Comparison of ENCODE assay signal across 11 mouse cellular contexts in the genomic region with DNA sequence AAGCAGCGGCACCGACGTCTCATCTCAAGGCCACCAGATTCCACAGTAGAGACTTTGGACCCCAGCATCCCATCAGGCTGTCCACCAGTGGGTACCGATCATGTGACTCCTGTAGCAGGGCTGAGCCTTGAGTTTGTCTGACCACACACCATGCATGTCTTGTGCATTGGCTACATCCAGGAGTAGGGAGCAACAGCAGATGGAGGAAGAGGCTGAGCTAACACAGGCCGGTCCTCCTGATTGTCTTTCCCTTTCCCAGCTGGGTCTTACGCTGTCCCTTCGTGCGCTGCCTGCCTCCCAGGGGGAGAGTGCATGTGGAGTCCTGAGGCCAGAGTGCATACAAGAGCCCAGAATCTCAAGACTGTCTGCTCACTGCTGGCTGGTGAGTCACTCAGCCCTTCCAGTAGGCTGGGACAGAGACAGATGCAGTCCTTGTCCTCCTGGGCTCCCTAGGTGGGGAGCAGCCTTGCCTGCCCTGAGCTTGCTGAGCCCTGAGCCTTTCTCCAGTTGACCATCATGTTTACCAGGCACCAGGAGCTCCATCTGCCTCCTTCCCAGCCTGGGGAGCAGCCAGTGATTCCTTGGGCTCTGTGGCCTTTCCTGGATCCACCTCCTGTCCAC.
DNase-seq lines count a peak whose midpoint lies in the region; ATAC-seq and TF ChIP-seq lines count a peak whose summit lies in the region.
"Had no signal": no experiment of that assay in that cellular context is flagged by ENCODE, and none has a peak within 500 bp of the region (broad histone marks: within the 10 kb centered on the region; RNA-seq: fewer than 3 reads in every experiment).

No protein-coding gene starts in this region.

- no peak for ATAC-seq in forebrain, postnatal 0 days
- ATAC-seq in forebrain, embryonic 15.5 days (replicated peaks): no peak
- ATAC-seq in kidney, embryonic 16.5 days (ENCODE audit: low FRiP score, low TSS enrichment): no peak
- ATAC-seq in heart, postnatal 0 days (ENCODE audit: insufficient read depth, low read depth): 0 out of 2 replicates have a peak, but pooled peaks have one; percentile 3
- ATAC-seq in hindbrain, embryonic 12.5 days (ENCODE audit: low FRiP score): no peak

- H3K27ac ChIP-seq in forebrain, postnatal 0 days (ENCODE audit: low read depth, low read length): 0 out of 2 replicates have a peak overlapping the region, but pooled peaks have one; percentile 4
- H3K27ac ChIP-seq in forebrain, embryonic 15.5 days (replicated peaks): no peak overlapping the region
- H3K27ac ChIP-seq in kidney, embryonic 16.5 days (ENCODE audit: low read length): no peak overlapping the region
- peak overlapping the region; percentile 68; the same call in 1 of the 2 replicates for H3K27ac ChIP-seq in heart, postnatal 0 days (ENCODE audit: low read depth)
- no peak overlapping the region for H3K27ac ChIP-seq in hindbrain, embryonic 12.5 days
- H3K27ac ChIP-seq: midbrain, embryonic 12.5 days; neural tube, embryonic 13.5 days had no signal

- peaks cover 5% of the 10 kb centered on the region; the same call in 1 of the 2 replicates for H3K4me1 ChIP-seq in forebrain, postnatal 0 days (ENCODE audit: insufficient read depth)
- H3K4me1 ChIP-seq in forebrain, embryonic 15.5 days: peaks cover 19% of the 10 kb centered on the region
- peaks cover 38% of the 10 kb centered on the region for H3K4me1 ChIP-seq in kidney, embryonic 16.5 days (ENCODE audit: insufficient read depth, low read length)
- peaks cover 47% of the 10 kb centered on the region for H3K4me1 ChIP-seq in heart, postnatal 0 days (ENCODE audit: control insufficient read depth, insufficient read depth)
- peaks cover 10% of the 10 kb centered on the region for H3K4me1 ChIP-seq in hindbrain, embryonic 12.5 days

- H3K4me3 ChIP-seq in forebrain, postnatal 0 days (ENCODE audit: low read depth, low read length): no peak overlapping the region
- no peak overlapping the region for H3K4me3 ChIP-seq in forebrain, embryonic 15.5 days
- H3K4me3 ChIP-seq in kidney, embryonic 16.5 days (ENCODE audit: low read length): no peak overlapping the region
- no peak overlapping the region for H3K4me3 ChIP-seq in heart, postnatal 0 days (ENCODE audit: low read depth, low read length)
- H3K4me3 ChIP-seq in hindbrain, embryonic 12.5 days: no peak overlapping the region
- H3K4me3 ChIP-seq: midbrain, embryonic 12.5 days; neural tube, embryonic 13.5 days had no signal

- no peak overlapping the region for H3K4me2 ChIP-seq in forebrain, postnatal 0 days (ENCODE audit: low read depth)
- no peak overlapping the region for H3K4me2 ChIP-seq in forebrain, embryonic 15.5 days (replicated peaks)
- H3K4me2 ChIP-seq in kidney, embryonic 16.5 days (replicated peaks; ENCODE audit: low read depth, low read length): no peak overlapping the region
- H3K4me2 ChIP-seq in heart, postnatal 0 days (ENCODE audit: low read depth, low read length): no peak overlapping the region
- H3K4me2 ChIP-seq in hindbrain, embryonic 12.5 days (replicated peaks): no peak overlapping the region
- H3K4me2 ChIP-seq: midbrain, embryonic 12.5 days; neural tube, embryonic 13.5 days had no signal

- no peak for TF ChIP-seq EP300 in heart, postnatal 0 days (IDR thresholded peaks at IDR 0.05; ENCODE audit: low read depth)

- H3K9ac ChIP-seq in forebrain, postnatal 0 days: no peak overlapping the region
- H3K9ac ChIP-seq in forebrain, embryonic 15.5 days (replicated peaks): no peak overlapping the region
- H3K9ac ChIP-seq in kidney, embryonic 16.5 days (replicated peaks; ENCODE audit: low read length): no peak overlapping the region
- no peak overlapping the region for H3K9ac ChIP-seq in heart, postnatal 0 days (replicated peaks; ENCODE audit: low read depth, low read length)
- no peak overlapping the region for H3K9ac ChIP-seq in hindbrain, embryonic 12.5 days
- H3K9ac ChIP-seq: midbrain, embryonic 12.5 days; neural tube, embryonic 13.5 days had no signal

- no peaks in the 10 kb centered on the region for H3K9me3 ChIP-seq in forebrain, postnatal 0 days (ENCODE audit: low read length)
- H3K9me3 ChIP-seq in forebrain, embryonic 15.5 days: no peaks in the 10 kb centered on the region
- H3K9me3 ChIP-seq in kidney, embryonic 16.5 days (ENCODE audit: low read length): no peaks in the 10 kb centered on the region
- H3K9me3 ChIP-seq in heart, postnatal 0 days (replicated peaks; ENCODE audit: control insufficient read depth, low read length): no peaks in the 10 kb centered on the region
- H3K9me3 ChIP-seq in hindbrain, embryonic 12.5 days (replicated peaks): no peaks in the 10 kb centered on the region
- H3K9me3 ChIP-seq: midbrain, embryonic 12.5 days had no signal

- no peak for DNase-seq in forebrain, postnatal 0 days
- DNase-seq in kidney, adult 18-20 months: peak; percentile 45
- peak; percentile 64 for DNase-seq in Muller cell, postnatal 12 days (ENCODE audit: inconsistent ontology term)
- DNase-seq in heart, postnatal 0 days (ENCODE audit: low spot score): no peak
- DNase-seq: cerebellum, postnatal 36 days; thymus, postnatal 4 days had no signal

- WGBS in forebrain, postnatal 0 days: 92% methylated on average over 8 of the region's 8 CpGs
- 90% methylated on average over 8 of the region's 8 CpGs for WGBS in forebrain, embryonic 15.5 days
- WGBS in kidney, embryonic 16.5 days: 94% methylated on average over 8 of the region's 8 CpGs
- WGBS in heart, postnatal 0 days: 90% methylated on average over 8 of the region's 8 CpGs
- 90% methylated on average over 8 of the region's 8 CpGs for WGBS in hindbrain, embryonic 12.5 days

- no peaks in the 10 kb centered on the region for H3K27me3 ChIP-seq in forebrain, postnatal 0 days (ENCODE audit: insufficient read depth, low read length)
- H3K27me3 ChIP-seq in forebrain, embryonic 15.5 days: no peaks in the 10 kb centered on the region
- H3K27me3 ChIP-seq in kidney, embryonic 16.5 days (ENCODE audit: insufficient read depth, low read length): no peaks in the 10 kb centered on the region
- no peaks in the 10 kb centered on the region for H3K27me3 ChIP-seq in heart, postnatal 0 days (ENCODE audit: control insufficient read depth, insufficient read depth, low read length)
- H3K27me3 ChIP-seq in hindbrain, embryonic 12.5 days: no peaks in the 10 kb centered on the region
- H3K27me3 ChIP-seq: midbrain, embryonic 12.5 days; neural tube, embryonic 13.5 days had no signal

- H3K36me3 ChIP-seq in forebrain, postnatal 0 days (ENCODE audit: insufficient read depth): peaks cover 16% of the 10 kb centered on the region
- H3K36me3 ChIP-seq in forebrain, embryonic 15.5 days: peaks cover 8% of the 10 kb centered on the region; the same call in 1 of the 2 replicates
- peaks cover 9% of the 10 kb centered on the region; the same call in 1 of the 2 replicates for H3K36me3 ChIP-seq in kidney, embryonic 16.5 days (ENCODE audit: insufficient read depth, low read length)
- H3K36me3 ChIP-seq in heart, postnatal 0 days (replicated peaks; ENCODE audit: control insufficient read depth, insufficient read depth, low read length): no peaks in the 10 kb centered on the region
- peaks cover 17% of the 10 kb centered on the region; the same call in 1 of the 2 replicates for H3K36me3 ChIP-seq in hindbrain, embryonic 12.5 days

- no peak for TF ChIP-seq CTCF in forebrain, postnatal 0 days (IDR thresholded peaks at IDR 0.05; ENCODE audit: low read depth)
- TF ChIP-seq CTCF in heart, postnatal 0 days (IDR thresholded peaks at IDR 0.05; ENCODE audit: low read depth): no peak

Comparison
In these comparisons a context has a peak if more than half of its experiments do, and no peak if none do; other contexts are left out.
1. H3K27ac ChIP-seq: peak in forebrain, postnatal 0 days (single experiment) and heart, postnatal 0 days (single experiment); none in forebrain, embryonic 15.5 days (single experiment), kidney, embryonic 16.5 days (single experiment) and hindbrain, embryonic 12.5 days (single experiment).
2. DNase-seq: peak in kidney, adult 18-20 months (single experiment) and Muller cell, postnatal 12 days (single experiment); none in forebrain, postnatal 0 days (single experiment) and heart, postnatal 0 days (single experiment).